Mouse (Mus musculus) natural killer cell, adult 2 months (primary cell): Measurements from ENCODE around the gene Scrg1.
"Not testable (repeated sequence)": the region's sequence is repeated elsewhere in the genome, so short reads cannot be mapped to it uniquely, and the experiment has no call there.

Experiments used
- DNase-seq, 2 experiments: peaks; one replicate each; pipeline ENCODE4 v3.0.0; 2022; ENCODE audit warnings: low spot score in 2 of 2

Scrg1 gene

GRCm38 (mm10) chr8:57455765-57456164 lies at the start of gene Scrg1:
Gene Scrg1 (plus strand): TSS chr8:57455923.
- no peak for DNase-seq

DNA sequence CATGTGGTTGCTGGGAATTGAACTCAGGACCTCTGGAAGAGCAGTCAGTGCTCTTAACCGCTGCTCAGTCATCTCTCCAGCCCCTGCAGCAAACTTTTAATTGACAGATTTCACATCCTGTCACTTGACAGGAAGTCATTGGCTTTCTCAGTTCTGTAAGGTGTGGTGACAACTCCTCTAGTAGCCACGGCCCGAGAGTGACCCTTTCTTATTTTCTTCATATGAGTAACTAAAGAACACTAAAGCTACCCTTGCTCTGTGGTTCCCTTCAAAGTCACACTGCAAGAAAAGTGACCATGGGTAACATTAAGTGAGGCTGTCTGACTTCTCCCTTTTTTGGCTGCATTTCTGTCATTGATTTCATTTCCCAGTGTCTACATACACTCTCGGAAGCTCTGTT lies 49.4 kb upstream of the Scrg1 start:
- peak; percentile 69 to 85 for DNase-seq

GRCm38 (mm10) chr8:57409333-57409732 lies 46.4 kb upstream of the Scrg1 start:
- DNase-seq = no peak

GRCm38 (mm10) chr8:57409779-57410472 lies 45.8 kb upstream of the Scrg1 start:
- DNase-seq = no peak

DNA sequence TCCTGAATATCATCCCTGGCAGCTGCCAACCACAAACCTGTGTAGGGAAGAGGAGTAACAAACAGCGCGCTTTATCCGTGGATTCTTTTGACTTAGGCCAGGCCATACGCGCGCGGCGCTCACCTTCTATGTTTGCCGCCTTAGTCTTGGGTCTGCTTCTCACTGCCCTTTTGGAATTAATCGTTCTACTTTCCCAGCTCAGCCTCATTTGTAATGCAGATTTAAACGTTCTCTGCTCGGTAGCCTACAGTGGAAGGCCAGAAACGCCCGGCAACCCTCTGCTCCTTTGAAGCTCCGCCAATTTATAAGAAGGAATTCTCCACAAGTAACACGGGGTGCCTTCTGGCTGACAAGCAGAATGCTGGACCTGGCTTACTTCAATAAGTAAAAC lies 45.3 kb upstream of the Scrg1 start:
- DNase-seq = no peak

DNA sequence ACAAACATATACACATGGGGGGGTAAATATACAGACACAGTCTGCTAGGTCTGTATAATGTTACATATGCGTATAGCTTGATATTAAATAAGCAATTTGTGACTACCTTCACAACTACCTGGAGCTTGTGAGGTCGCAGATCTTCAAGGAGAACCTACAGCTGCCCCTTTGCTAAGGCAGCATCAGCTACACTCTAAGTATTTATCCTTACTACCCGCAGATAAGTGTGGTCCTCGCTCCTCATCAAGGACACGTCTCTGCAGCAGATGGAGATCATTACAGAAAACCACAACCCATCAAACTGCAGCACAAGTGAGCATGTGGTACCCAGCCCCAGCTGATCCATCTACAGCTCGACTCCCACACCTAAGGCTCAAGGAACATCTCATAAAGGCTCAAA lies 44.4 kb upstream of the Scrg1 start:
- DNase-seq = no peak

DNA sequence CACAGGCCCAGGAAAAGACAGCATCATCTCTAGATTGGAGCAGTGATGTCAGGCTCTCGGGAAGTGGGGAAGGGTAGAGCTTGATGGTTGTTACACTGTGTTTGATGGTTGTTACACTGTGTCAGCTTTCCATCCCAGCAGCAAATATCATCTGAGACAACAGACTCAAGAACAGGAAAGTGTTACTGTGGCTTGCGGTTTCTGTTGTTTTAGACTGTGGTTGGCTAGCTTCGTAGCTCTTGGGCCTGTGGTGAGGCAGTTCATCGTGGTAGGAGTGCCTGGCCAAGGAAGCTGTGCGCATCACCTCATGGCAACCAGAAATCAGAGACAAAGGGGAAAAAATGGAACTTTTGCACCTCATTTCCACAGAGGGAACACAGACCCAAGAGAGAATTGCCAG lies 38.9 kb upstream of the Scrg1 start:
- DNase-seq = peak; percentile 63 to 78

GRCm38 (mm10) chr8:57426074-57426473 lies 29.6 kb upstream of the Scrg1 start:
- peak; percentile 35 to 54 for DNase-seq

DNA sequence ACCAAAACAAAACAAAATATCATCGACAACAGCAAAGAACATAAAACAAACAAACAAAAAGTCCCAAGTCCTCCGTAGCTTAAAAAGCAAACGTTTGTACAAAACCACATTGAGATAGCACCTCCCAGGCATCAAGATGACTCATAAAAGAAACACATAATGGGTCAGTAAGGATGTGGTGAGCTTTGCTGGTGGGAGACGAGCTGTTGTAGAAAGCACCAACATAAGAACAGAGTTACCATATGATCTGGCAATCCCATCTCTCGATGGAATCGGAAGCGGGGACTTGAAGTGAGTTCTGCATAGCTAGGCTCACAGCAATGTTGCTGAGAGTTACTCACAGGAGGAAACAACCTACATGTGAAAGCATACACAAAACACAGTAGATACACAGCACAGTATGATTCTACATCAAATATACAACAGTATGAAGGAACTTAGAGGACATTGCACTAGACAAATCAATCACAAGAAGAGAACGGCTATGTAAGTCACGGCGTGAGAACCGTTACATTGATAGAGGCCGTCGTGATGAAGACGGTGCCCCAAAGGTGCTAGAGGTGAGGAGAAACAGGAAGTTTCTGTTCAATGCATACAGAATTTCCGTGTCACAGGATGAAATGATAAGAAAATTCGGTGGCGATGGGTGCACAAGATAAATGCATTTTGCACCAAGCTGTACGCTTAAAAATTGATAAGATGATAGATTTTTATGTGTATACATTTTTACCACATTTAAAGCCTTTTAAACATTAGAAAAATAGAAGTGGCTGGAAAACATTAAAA lies 27.9 kb upstream of the Scrg1 start:
- DNase-seq = peak; percentile 64 to 83

DNA sequence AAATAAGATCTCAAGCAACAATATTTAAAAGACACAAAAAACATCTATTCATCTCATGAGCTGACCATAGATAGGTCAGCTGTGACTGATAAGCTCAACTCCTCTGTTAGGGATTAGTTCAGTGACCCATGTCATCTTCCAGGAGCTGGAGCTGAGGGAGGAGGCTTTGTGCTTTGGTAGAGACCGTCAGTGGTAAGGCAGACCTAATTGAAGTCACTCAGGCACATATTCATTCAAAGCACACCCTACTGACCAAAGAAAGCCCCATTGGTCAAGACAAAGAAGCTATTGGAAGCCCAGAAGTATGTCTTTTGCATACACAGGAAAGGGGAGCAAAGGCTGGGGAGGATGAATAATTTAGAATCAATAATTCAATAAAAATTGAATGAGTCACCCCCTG lies 27.2 kb upstream of the Scrg1 start:
- DNase-seq = no peak

DNA sequence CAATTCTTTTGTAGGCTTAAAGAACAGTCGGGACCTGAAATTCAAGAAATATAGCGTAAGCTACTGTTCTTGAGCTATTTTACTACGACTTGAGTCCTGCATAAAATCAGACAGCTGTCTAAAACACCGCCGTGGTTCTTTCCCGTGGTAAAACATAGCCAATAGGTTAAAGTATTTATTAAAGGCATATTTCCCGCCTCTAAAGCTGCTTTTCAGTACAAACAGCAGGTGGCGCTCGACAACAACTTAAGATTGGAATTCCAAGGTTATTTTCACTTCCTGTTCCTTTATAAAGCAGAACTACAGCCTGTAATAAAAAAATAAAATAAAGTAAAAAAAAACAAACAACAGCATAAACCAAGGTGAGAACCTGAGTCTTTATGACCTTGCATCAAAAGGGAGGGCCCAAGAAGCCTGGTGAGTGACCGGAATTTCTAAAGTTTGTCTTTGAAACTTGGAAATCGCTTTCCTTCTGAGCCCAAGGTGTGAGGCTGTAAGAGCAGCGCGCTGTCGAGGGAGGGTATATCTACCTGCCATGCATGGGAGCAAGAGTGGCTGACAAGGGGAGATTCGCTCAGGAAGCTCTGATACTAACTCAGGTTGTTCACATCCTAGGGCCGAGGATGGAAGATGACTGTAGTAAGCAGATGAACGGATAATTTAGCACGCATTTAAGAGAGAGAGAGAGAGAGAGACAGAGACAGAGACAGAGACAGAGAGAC lies 26.4 kb upstream of the Scrg1 start:
- DNase-seq = peak; percentile 57 to 75

GRCm38 (mm10) chr8:57429888-57430274 lies 25.8 kb upstream of the Scrg1 start:
- not testable (repeated sequence) for DNase-seq

GRCm38 (mm10) chr8:57430901-57431300 lies 24.8 kb upstream of the Scrg1 start:
- DNase-seq = no peak

DNA sequence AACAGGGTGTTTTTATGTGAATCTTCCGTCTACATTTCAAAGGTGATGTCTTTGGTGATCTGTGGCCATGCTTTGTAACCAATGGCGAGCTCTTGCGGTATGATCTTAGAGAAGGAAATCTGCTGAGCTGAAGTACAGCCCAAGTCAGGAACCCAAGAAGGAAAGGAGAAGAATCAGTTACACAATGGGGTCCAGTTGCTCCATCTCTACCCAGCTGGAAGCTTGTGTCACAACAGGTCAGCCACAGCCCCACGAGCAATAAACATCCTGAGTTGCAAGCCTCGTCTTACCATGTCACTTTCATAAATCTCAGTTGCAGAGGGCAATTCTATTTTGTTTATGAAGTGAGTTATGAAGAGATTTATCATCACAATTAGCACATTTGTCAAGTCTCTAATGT lies 22.9 kb upstream of the Scrg1 start:
- no peak for DNase-seq

GRCm38 (mm10) chr8:57435768-57436436 lies 19.8 kb upstream of the Scrg1 start:
- no peak for DNase-seq

- DNase-seq = no peak
These were observed 19.3 kb upstream of the Scrg1 start for GRCm38 (mm10) chr8:57436437-57436796.

GRCm38 (mm10) chr8:57441131-57441530 lies 14.6 kb upstream of the Scrg1 start:
- no peak for DNase-seq

GRCm38 (mm10) chr8:57441556-57441955 lies 14.2 kb upstream of the Scrg1 start:
- DNase-seq = no peak

- no peak for DNase-seq
These were observed 12.4 kb upstream of the Scrg1 start for GRCm38 (mm10) chr8:57443289-57443688.

DNA sequence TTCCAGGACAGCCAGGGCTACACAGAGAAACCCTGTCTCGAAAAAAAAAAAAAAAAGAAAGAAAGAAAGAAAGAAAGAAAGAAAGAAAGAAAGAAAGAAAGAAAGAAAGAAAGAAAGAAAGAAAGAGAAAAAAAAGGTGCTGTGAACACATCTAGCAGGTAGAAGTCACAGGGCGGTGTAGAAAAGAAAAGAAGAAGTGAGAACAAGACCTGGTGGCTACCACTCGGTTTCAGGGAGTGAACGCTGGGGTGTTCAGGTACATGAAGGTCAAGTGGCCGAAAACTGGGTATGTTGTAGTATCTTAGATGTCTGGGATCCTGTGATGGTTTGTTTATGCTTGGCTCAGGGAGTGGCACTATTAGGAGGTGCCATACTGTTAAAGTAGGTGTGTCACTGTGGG lies 9.8 kb upstream of the Scrg1 start:
- DNase-seq = not testable (repeated sequence)

DNA sequence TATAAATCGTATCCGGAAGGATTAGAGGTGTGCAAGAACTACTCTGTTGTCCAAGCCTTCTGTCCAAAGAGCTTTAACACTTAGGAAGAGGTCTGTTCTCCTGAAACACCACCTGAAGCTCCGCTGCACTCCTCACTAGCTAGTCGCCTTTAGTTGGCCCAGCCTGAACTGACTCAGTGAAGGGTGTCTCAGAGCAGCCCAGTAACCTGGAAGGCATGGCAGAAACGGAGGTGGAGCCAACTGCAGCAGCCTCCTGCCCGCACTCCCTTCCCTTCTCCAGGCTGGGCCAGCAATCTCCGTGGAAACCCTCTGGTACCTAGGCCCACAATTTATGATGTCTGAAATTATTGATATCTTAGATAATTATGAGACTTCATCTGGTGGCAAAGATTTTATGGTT lies 5.0 kb upstream of the Scrg1 start:
- DNase-seq = no peak

DNA sequence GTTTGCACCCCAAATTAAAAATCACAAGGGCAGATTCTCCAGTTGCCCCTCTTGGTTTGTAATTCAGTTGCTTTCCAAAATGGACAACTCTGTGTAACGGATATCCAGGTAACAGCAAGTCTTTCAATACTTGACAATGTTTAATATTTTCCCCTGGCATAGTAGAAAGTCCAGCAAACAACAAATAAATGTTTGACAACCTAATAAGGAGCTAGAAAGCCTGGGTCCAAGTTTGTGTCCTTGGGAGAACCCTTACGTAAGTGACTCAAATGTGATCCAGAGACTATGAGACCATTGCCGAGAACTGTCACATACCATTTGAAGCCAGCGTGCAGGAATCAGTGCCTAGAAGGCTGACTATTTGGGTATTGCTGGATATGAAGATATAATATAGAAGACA lies 3.8 kb upstream of the Scrg1 start:
- no peak for DNase-seq
